Mouse (Mus musculus) hindbrain, embryonic 14.5 days (tissue): ENCODE measurements at regions not wholly inside any gene's neighbourhood (a gene's known extent, or its start where the extent isn't known, plus 50 kb on each side); places are given as distances from the start of the nearest gene placed in this dataset.
A peak's percentile ranks its signal among the peaks of the same experiment; 100 is the strongest.

Source experiments
- ATAC-seq: fragments of 200-750 bp; cut with Nextera tagmentation; 2 replicates; pipeline ENCODE4 v1.8.0; 2017; ENCODE audit warnings: moderate number of reproducible peaks, mild to moderate bottlenecking, moderate TSS enrichment, moderate library complexity; ENCODE audit not compliant: low FRiP score
- DNase-seq: peaks from one replicate; pipeline ENCODE4 v3.0.0-alpha.2; 2015; ENCODE audit warnings: low spot score
- H3K27ac ChIP-seq: fragments of 300-500 bp; sonication (generic); 2 replicates; pipeline ENCODE4 v1.5.1; 2014; ENCODE audit warnings: mild to moderate bottlenecking, moderate library complexity
- H3K27me3 ChIP-seq: fragments of 300-500 bp; sonication (generic); 2 replicates; pipeline ENCODE4 v1.6.1; 2014; ENCODE audit warnings: mild to moderate bottlenecking, low read length, mixed read lengths; ENCODE audit not compliant: control insufficient read depth, insufficient read depth
- H3K36me3 ChIP-seq: fragments of 300-500 bp; sonication (generic); replicated peaks from 2 replicates; pipeline ENCODE4 v1.6.1; 2014; ENCODE audit not compliant: control insufficient read depth, insufficient read depth
- H3K4me1 ChIP-seq: fragments of 300-500 bp; sonication (generic); replicated peaks from 2 replicates; pipeline ENCODE4 v1.6.1; 2014; ENCODE audit warnings: antibody characterized with exemption, low read length, mixed read lengths; ENCODE audit not compliant: control insufficient read depth, insufficient read depth
- H3K4me2 ChIP-seq: fragments of 300-500 bp; sonication (generic); replicated peaks from 2 replicates; pipeline ENCODE4 v1.6.1; 2014; ENCODE audit warnings: mild to moderate bottlenecking, moderate library complexity
- H3K4me3 ChIP-seq: fragments of 300-500 bp; sonication (generic); replicated peaks from 2 replicates; pipeline ENCODE4 v1.5.1; 2014; ENCODE audit warnings: mild to moderate bottlenecking, low read length
- H3K9ac ChIP-seq: fragments of 300-500 bp; sonication (generic); 2 replicates; pipeline ENCODE4 v1.6.1; 2014
- H3K9me3 ChIP-seq: fragments of 300-500 bp; sonication (generic); 2 replicates; pipeline ENCODE4 v1.6.1; 2016; ENCODE audit warnings: low read length; ENCODE audit not compliant: control insufficient read depth
- WGBS: fragments of 180-500 bp; shearing (Covaris S2); extraction: QIAGEN DNeasy Blood & Tissue Kit; methylation state at CpG from one replicate; pipeline ENCODE4 v1.1.7; 2014; 5-methylcytosine and 5-hydroxymethylcytosine counted together

DNA sequence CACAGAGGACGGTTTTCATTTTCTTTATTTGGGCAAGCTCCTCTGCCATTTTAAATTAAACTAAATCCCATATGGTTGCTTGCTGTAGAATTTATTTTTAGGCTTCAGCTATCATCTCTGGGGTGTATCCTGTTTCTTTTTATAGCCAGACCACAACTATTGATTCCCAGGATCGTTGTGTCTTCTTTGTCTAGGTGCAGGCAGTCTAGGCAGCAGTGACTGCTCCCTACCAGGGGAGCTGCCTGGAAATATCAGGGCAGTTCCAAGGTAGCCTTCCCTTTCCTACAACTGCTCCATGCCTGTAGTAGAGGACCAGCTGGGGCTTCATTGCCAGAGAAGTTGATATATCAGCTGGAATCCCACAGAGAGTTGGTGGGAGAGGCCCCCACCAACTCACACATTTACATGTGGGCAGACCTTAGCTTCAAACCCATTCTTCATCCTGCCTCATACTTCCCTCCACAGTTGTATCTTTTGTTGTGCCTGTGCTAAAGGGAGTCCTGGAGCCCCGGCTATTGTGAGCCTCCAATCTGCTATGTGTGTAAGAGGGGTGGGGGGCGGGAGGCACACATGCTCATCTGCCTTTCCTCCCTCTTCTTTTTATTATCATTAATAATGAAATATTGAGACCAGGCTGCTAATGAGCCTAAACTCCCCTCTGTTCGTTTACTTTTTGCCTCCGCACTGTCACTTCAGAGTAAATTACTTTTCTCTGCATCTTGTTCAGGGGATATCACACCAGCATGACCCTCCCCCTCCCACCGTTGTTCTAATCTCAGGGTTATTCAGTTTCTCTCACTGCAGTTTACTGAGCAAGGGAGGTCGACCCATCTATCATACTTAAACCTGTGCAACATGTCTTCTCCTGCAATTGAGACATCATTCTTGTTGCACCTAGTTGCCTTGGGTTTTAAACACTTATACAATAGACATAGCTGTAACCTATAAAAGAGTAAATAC lies 576.3 kb upstream of the Plxna2 start:
- H3K9me3 ChIP-seq = no peaks in the 10 kb centered on the region
- H3K4me1 ChIP-seq = peaks cover 13% of the 10 kb centered on the region
- no peaks in the 10 kb centered on the region for H3K36me3 ChIP-seq
- ATAC-seq (peak; percentile 57; the same call in 1 of the 2 replicates), DNase-seq (no peak)
- peak overlapping the region; percentile 46 for H3K27ac ChIP-seq
- WGBS = 30% methylated on average over 8 of the region's 8 CpGs
- no peaks in the 10 kb centered on the region for H3K27me3 ChIP-seq
- no peak overlapping the region for H3K4me3 ChIP-seq
- H3K9ac ChIP-seq = no peak overlapping the region
- H3K4me2 ChIP-seq = no peak overlapping the region

DNA sequence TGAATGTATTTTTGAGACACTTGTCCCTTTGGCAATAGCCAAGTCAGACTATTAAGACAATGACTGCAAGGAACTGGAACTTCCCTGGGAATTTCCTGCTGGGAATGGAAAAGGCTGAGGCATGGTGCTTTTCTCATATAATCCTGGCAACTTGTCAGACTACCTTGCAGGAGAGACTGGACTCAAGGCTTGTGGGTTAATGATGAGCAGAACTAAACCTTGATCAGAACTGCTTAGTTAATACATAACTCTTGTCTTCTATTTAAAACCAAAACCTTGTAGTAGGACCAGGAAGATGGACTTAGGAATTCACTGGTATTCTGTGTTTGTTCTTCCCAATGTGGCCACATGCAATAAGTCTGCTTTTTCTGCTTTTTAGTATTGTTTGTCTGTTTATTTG lies 579.3 kb upstream of the Plxna2 start:
- DNase-seq (no peak), ATAC-seq (no peak)
- no peaks in the 10 kb centered on the region for H3K27me3 ChIP-seq
- H3K27ac ChIP-seq = no peak overlapping the region
- no peak overlapping the region for H3K9ac ChIP-seq
- no peak overlapping the region for H3K4me2 ChIP-seq
- no peaks in the 10 kb centered on the region for H3K9me3 ChIP-seq
- H3K36me3 ChIP-seq = no peaks in the 10 kb centered on the region
- no peak overlapping the region for H3K4me3 ChIP-seq
- H3K4me1 ChIP-seq = peaks cover 20% of the 10 kb centered on the region

DNA sequence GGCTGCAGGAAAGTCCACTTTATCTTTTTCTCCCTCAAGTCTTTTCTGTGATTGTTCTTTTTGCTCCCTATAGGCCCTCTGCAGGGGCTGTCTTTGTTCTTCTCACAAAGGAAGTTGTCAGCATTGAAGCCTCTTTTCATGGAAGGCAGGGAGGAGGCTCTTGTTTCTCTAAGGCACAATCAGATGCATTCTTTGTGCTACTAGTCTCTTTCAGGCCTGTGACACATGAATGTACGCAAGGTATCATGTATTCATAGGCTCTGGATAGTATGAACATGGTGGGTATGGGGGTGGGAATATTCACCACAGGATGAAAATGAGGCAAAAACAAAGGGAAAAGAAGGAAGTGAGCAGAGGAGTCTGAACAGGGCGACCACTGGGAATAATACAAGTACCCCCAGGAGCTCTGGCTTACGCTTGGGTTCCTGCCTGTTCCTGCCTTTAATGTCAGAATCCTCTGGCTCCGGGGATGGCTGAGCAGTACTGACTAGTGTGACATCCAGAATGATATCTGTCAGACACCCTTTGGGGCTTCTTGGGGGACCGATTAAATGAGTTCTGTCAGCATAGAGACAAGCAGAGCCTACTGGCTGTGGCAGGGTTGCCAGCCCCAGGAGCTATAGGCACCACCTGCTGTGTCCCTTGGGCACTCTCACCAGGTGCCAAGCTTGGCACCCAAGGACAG lies 583.7 kb upstream of the Plxna2 start:
- no peak for ATAC-seq
- Histone ChIP-seq H3K4me2 (no peak overlapping the region), H3K9ac (no peak overlapping the region), H3K27ac (no peak overlapping the region), H3K4me1 (peaks cover 7% of the 10 kb centered on the region; the same call in 1 of the 2 replicates), H3K9me3 (no peaks in the 10 kb centered on the region), H3K4me3 (no peak overlapping the region), H3K36me3 (no peaks in the 10 kb centered on the region), H3K27me3 (no peaks in the 10 kb centered on the region)
- 16% methylated on average over 5 of the region's 5 CpGs for WGBS
- DNase-seq = no peak

DNA sequence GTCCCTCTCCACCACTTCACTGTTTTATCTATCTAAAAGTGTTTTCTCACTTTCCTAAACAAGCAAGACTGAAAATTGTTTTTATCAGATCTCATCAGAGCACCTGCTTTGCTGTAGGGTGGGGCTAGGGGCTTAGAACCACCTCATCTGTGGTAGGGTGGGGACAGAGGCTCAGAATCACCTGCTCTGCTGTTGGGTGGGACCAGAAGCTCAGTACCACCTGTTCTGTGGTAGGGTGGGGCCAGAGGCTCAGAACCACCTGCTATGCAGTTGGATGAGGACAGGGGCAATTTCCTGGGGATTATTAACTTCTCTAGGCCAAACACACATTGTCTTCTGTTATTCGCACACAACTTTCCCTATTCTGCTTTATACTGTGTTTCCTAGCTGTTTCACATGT lies 585.4 kb upstream of the Plxna2 start:
- Histone ChIP-seq H3K27ac (no peak overlapping the region), H3K27me3 (no peaks in the 10 kb centered on the region), H3K4me3 (no peak overlapping the region), H3K36me3 (no peaks in the 10 kb centered on the region), H3K4me1 (peaks cover 7% of the 10 kb centered on the region; the same call in 1 of the 2 replicates), H3K4me2 (no peak overlapping the region), H3K9ac (no peak overlapping the region), H3K9me3 (no peaks in the 10 kb centered on the region)
- DNase-seq = no peak
- no peak for ATAC-seq
- 95% methylated on average over 1 of the region's 1 CpGs for WGBS

DNA sequence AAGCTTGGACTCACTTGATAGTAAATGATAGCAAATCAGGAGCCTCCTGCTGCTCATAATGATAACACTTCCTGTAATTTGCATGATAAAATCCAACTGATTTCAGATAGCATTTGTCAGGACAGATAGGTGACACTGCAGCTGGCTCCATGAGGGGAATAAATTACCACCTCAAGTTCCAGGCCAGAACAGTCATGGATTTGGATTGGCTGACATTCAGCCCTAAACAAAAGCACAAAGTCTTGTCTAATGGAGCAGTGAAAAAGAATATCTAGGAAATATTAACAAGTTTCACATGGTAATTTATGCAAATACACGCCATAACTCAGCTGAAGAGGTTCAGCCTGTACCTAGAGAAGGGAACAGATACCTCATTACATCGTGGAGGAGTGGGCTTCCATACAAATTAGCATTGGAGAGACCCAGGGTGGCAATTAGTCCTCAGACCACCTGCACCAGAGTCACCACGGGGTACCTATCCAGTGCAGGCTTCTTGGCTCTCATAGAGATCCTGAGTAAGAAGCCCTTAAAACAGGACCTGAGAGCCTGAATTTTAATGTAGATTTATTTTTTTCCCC lies 587.3 kb upstream of the Plxna2 start:
- H3K9me3 ChIP-seq = no peaks in the 10 kb centered on the region
- no peak for DNase-seq
- H3K4me3 ChIP-seq = no peak overlapping the region

DNA sequence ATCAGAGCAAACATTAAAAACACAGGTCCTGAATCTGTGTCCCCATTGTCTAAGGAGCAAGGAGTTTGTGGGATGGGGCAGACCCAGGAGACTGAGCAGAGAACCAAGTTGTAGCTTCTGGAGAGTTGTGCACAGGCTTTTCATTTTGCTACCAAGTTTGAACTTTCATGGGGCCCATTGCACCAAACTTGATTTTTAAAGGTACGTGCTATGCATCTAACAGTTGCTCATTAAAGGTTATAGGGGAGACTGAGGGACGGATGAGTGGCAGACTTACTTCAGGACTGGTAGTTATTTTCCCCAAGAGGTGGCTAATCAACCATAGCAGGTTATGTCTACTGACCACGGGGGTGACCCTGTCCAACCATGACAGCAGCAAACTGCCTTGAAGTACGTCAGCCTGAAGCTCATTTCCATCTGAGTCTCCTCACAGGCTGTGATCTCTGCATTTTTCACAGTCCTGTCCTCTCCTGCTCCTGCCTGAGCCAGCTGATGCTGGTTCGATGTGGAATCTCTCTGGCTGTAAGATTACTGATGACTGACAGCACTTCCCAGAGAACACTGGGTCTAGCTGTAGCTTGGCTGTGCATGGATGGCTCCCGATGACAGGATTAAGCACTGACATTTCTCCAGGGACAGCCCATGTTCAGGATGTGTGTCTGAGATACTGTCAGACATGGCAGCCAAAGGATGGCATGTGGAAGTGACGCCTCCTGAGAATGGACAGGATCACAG lies 590.9 kb upstream of the Plxna2 start:
- H3K27ac ChIP-seq = no peak overlapping the region
- no peaks in the 10 kb centered on the region for H3K4me1 ChIP-seq
- H3K9ac ChIP-seq = no peak overlapping the region
- H3K4me2 ChIP-seq = no peak overlapping the region
- H3K36me3 ChIP-seq = no peaks in the 10 kb centered on the region
- no peaks in the 10 kb centered on the region for H3K9me3 ChIP-seq
- ATAC-seq = no peak
- H3K4me3 ChIP-seq = no peak overlapping the region
- DNase-seq = no peak
- no peaks in the 10 kb centered on the region for H3K27me3 ChIP-seq
- 56% methylated on average over 7 of the region's 7 CpGs for WGBS

More for the DNA sequence above, 587.3 kb upstream of the Plxna2 start:
- no peak overlapping the region for H3K4me2 ChIP-seq
- WGBS = 50% methylated on average over 3 of the region's 3 CpGs
- H3K36me3 ChIP-seq = no peaks in the 10 kb centered on the region
- H3K27ac ChIP-seq = no peak overlapping the region
- no peaks in the 10 kb centered on the region for H3K27me3 ChIP-seq
- ATAC-seq = no peak; the same call in 1 of the 2 replicates
- H3K9ac ChIP-seq = no peak overlapping the region
- peaks cover 7% of the 10 kb centered on the region; the same call in 1 of the 2 replicates for H3K4me1 ChIP-seq

DNA sequence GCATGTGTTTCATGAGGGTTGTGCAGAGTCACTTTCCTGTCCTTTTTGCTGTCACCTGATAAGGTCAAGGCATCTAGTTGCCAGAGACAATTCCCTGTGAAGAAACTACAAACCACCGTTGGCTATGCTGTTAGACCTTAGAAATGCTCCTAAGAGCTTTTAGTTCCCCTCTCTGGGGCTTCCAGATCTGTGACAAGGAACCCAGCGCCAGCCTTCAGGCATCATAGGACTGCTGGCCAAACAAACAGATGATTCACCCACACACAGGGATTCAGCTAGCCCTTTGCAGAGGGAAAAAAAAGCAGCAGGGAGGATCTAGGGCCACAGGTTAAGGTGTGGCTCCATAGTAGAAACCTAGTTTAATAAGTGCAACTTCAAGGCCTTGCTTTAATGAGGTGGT lies 591.8 kb upstream of the Plxna2 start:
- ATAC-seq (no peak), DNase-seq (no peak)
- WGBS = 72% methylated on average over 2 of the region's 2 CpGs
- Histone ChIP-seq H3K4me2 (no peak overlapping the region), H3K9ac (no peak overlapping the region), H3K36me3 (no peaks in the 10 kb centered on the region), H3K4me1 (no peaks in the 10 kb centered on the region), H3K27me3 (no peaks in the 10 kb centered on the region), H3K4me3 (no peak overlapping the region), H3K9me3 (no peaks in the 10 kb centered on the region), H3K27ac (no peak overlapping the region)

DNA sequence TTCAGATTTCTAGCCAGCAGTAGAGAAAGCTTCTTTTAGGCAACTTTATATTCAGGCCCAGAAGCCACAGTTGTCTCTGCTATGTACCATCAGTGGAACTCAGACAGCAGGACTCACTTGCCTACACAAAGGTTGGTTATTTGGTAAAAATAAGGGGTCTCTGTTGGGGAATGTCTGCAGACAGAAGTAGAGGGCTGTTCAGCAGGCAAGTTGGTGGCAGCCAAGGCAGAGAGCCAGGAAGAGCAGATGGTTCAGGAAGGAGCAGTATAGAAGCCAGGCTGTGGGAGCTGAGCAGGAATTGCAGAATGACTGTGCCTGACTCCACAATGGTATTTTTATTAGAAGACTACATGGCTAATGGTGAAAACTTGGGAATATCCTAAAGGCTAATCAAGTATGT lies 598.7 kb upstream of the Plxna2 start:
- no peak overlapping the region for H3K4me2 ChIP-seq

DNA sequence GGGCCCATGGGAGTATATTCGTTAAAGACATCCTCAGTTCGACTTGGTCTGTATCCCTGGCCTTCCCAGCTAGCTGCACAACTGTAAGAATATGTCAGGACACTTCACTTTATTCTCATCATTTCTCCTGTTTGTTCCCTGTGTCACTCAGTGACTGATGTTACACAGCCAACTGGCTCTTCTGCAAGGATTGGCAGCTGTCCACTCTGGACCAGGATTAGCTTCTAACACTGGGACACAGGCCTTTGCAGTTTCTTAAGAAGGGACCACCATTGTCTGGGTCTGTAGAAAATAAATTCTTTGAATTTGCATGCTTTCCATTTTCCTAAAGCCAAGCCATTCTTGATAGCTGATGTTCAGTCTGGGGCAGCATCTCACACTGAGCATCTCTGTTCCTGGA lies 622.1 kb upstream of the Camk1g start:
- no peak for ATAC-seq
- Histone ChIP-seq H3K9me3 (no peaks in the 10 kb centered on the region), H3K4me1 (peaks cover 19% of the 10 kb centered on the region), H3K9ac (no peak overlapping the region), H3K27ac (no peak overlapping the region), H3K4me3 (no peak overlapping the region), H3K27me3 (no peaks in the 10 kb centered on the region), H3K4me2 (no peak overlapping the region), H3K36me3 (no peaks in the 10 kb centered on the region)
- DNase-seq = no peak
- 79% methylated on average over 2 of the region's 2 CpGs for WGBS

More for the DNA sequence above, 598.7 kb upstream of the Plxna2 start:
- Histone ChIP-seq H3K9me3 (no peaks in the 10 kb centered on the region), H3K4me1 (no peaks in the 10 kb centered on the region), H3K27me3 (no peaks in the 10 kb centered on the region), H3K27ac (no peak overlapping the region), H3K9ac (no peak overlapping the region), H3K4me3 (no peak overlapping the region), H3K36me3 (no peaks in the 10 kb centered on the region)
- DNase-seq = no peak
- no peak; the same call in 1 of the 2 replicates for ATAC-seq
